Mouse (Mus musculus) effector memory CD4-positive, alpha-beta T cell, adult 5 months (primary cell): ENCODE data around the gene Cyp2c50. TPM values are rescaled to one million over a fixed set of nuclear protein-coding genes. Genes with fewer than 3 reads are reported as not detected.

Experiments
- polyA plus RNA-seq: library from polyadenylated mRNA; unstranded; fragments of 100-300 nt; shearing (Covaris generic); gene quantifications from one replicate; pipeline ENCODE4 v1.2.1, GENCODE M21; 2017

The Cyp2c50 gene
- not detected for polyA plus RNA-seq

GRCm38 (mm10) chr19:40089421-40089820, at the start of gene Cyp2c50:
Gene Cyp2c50 (plus strand): TSS chr19:40089688.

GRCm38 (mm10) chr19:40073701-40074100, 15.8 kb upstream of the Cyp2c50 start, which contains the start of gene Cyp2c54:
Gene Cyp2c54 (minus strand): TSS chr19:40073827.

Other genes with a start within 250 kb of the Cyp2c50 start
- not detected for gene Cyp2c69, start 202.9 kb upstream of the Cyp2c50 start, polyA plus RNA-seq
- not detected for gene Cyp2c37, start 97.3 kb upstream of the Cyp2c50 start, polyA plus RNA-seq
- gene Cyp2c54, start 15.9 kb upstream of the Cyp2c50 start, polyA plus RNA-seq = not detected
- gene Cyp2c70, start 97.6 kb downstream of the Cyp2c50 start, polyA plus RNA-seq = not detected
- gene Pdlim1, start 182.2 kb downstream of the Cyp2c50 start, polyA plus RNA-seq = 262 TPM